Mouse (Mus musculus) MEL (cell line): ENCODE measurements at regions not wholly inside any gene's neighbourhood (a gene's known extent, or its start where the extent isn't known, plus 50 kb on each side); places are given as distances from the start of the nearest gene placed in this dataset.
A peak's percentile ranks its signal among the peaks of the same experiment; 100 is the strongest.

Source experiments
- DNase-seq: peaks from one replicate; pipeline ENCODE4 v3.0.0; 2011; ENCODE audit warnings: low read depth, low spot score
- H3K27ac ChIP-seq: 2 replicates; pipeline ENCODE4 v1.5.1; 2012; ENCODE audit warnings: low read depth, mild to moderate bottlenecking, control low read depth, low read length, moderate library complexity; ENCODE audit not compliant: control insufficient read depth
- H3K27me3 ChIP-seq, 2 experiments: fragments of 150-350 bp in 1 of 2; sonication (generic) in 1 of 2; 2 replicates each; pipeline ENCODE4 v1.6.1; 2012; ENCODE audit warnings: low read length in 2 of 2, mild to moderate bottlenecking in 2 of 2, improper control_type of control experiment in 1 of 2, moderate library complexity in 1 of 2; ENCODE audit not compliant: insufficient read depth in 2 of 2, control insufficient read depth in 1 of 2
- H3K36me3 ChIP-seq, 2 experiments: 2 replicates each; pipeline ENCODE4 v1.6.1; 2012 to 2014; ENCODE audit warnings: low read length in 2 of 2, improper control_type of control experiment in 1 of 2, inconsistent platforms in 1 of 2, mild to moderate bottlenecking in 1 of 2; ENCODE audit not compliant: insufficient read depth in 2 of 2, control insufficient read depth in 1 of 2
- H3K4me1 ChIP-seq, 2 experiments: fragments of 150-350 bp in 1 of 2; sonication (generic) in 1 of 2; 2 replicates each; pipeline ENCODE4 v1.6.1; 2012; ENCODE audit warnings: low read length in 2 of 2, improper control_type of control experiment in 1 of 2, mild to moderate bottlenecking in 1 of 2; ENCODE audit not compliant: insufficient read depth in 2 of 2, control insufficient read depth in 1 of 2
- H3K4me3 ChIP-seq, 2 experiments: fragments of 150-350 bp in 1 of 2; sonication (generic) in 1 of 2; 2 replicates each; pipeline ENCODE4 v1.5.1; 2012; ENCODE audit warnings: low read depth in 2 of 2, low read length in 2 of 2, mild to moderate bottlenecking in 2 of 2, moderate library complexity in 2 of 2, control low read depth in 1 of 2, improper control_type of control experiment in 1 of 2; ENCODE audit not compliant: control insufficient read depth in 1 of 2, insufficient read depth in 1 of 2
- H3K79me2 ChIP-seq: 2 replicates; pipeline ENCODE4 v1.6.1; 2012; ENCODE audit warnings: mild to moderate bottlenecking, low read length, moderate library complexity; ENCODE audit not compliant: control insufficient read depth, poor library complexity, insufficient read depth
- H3K9ac ChIP-seq: 2 replicates; pipeline ENCODE4 v1.6.1; 2012; ENCODE audit warnings: low read depth, mild to moderate bottlenecking, control low read depth, low read length, moderate library complexity; ENCODE audit not compliant: control insufficient read depth, poor library complexity, severe bottlenecking
- H3K9me3 ChIP-seq: fragments of 150-350 bp; sonication (generic); replicated peaks from 2 replicates; pipeline ENCODE4 v1.6.1; 2012; ENCODE audit warnings: mild to moderate bottlenecking, low read length, improper control_type of control experiment, moderate library complexity; ENCODE audit not compliant: insufficient read depth
- BHLHE40 ChIP-seq: IDR thresholded peaks from 2 replicates; pipeline ENCODE4 v1.6.1; 2012; ENCODE audit warnings: low read depth, mild to moderate bottlenecking, inconsistent platforms, low read length, improper control_type of control experiment, borderline replicate concordance
- CHD1 ChIP-seq: IDR thresholded peaks from 2 replicates; pipeline ENCODE4 v1.6.1; 2012; ENCODE audit warnings: low read depth, mild to moderate bottlenecking, inconsistent platforms, low read length, improper control_type of control experiment
- CHD2 ChIP-seq: IDR thresholded peaks from 2 replicates; pipeline ENCODE4 v1.6.1; 2011; ENCODE audit warnings: low read length, improper control_type of control experiment
- CTCF ChIP-seq, 3 experiments: IDR thresholded peaks in 2 of 3; conservative IDR thresholded peaks in 1 of 3; 2 replicates each; pipeline ENCODE4 v1.5.1; 2011 to 2012; ENCODE audit warnings: low read length in 3 of 3, low read depth in 2 of 3, mild to moderate bottlenecking in 2 of 3, improper control_type of control experiment in 1 of 3, inconsistent platforms in 1 of 3, mixed read lengths in 1 of 3, moderate library complexity in 1 of 3; ENCODE audit not compliant: control insufficient read depth in 1 of 3, insufficient read depth in 1 of 3, poor library complexity in 1 of 3, severe bottlenecking in 1 of 3
- E2F4 ChIP-seq: IDR thresholded peaks from 2 replicates; pipeline ENCODE4 v1.6.1; 2011; ENCODE audit warnings: low read depth, low read length, improper control_type of control experiment, borderline replicate concordance
- EP300 ChIP-seq, 2 experiments: IDR thresholded peaks; 2 replicates each; pipeline ENCODE4 v1.6.1; 2011; ENCODE audit warnings: improper control_type of control experiment in 2 of 2, low read length in 2 of 2, low read depth in 1 of 2, mild to moderate bottlenecking in 1 of 2
- GABPA ChIP-seq: IDR thresholded peaks from 2 replicates; pipeline ENCODE4 v1.6.1; 2012; ENCODE audit warnings: low read depth, mild to moderate bottlenecking, inconsistent platforms, low read length, improper control_type of control experiment, moderate library complexity
- GATA1 ChIP-seq: IDR thresholded peaks from 2 replicates; pipeline ENCODE4 v1.6.1; 2011; ENCODE audit warnings: low read depth, low read length, improper control_type of control experiment
- HCFC1 ChIP-seq: IDR thresholded peaks from 2 replicates; pipeline ENCODE4 v1.6.1; 2012; ENCODE audit warnings: low read depth, mild to moderate bottlenecking, inconsistent platforms, low read length, improper control_type of control experiment, moderate library complexity
- JUND ChIP-seq: IDR thresholded peaks from 2 replicates; pipeline ENCODE4 v1.6.1; 2011; ENCODE audit warnings: low read depth, mild to moderate bottlenecking, improper control_type of control experiment, low read length
- KAT2A ChIP-seq: conservative IDR thresholded peaks from 2 replicates; pipeline ENCODE4 v1.6.1; 2012; ENCODE audit warnings: low read depth, low read length, improper control_type of control experiment, inconsistent platforms
- MAX ChIP-seq: IDR thresholded peaks from 2 replicates; pipeline ENCODE4 v1.6.1; 2011; ENCODE audit warnings: low read length, improper control_type of control experiment
- MAZ ChIP-seq: IDR thresholded peaks from 2 replicates; pipeline ENCODE4 v1.6.1; 2012; ENCODE audit warnings: low read depth, mild to moderate bottlenecking, inconsistent platforms, low read length, improper control_type of control experiment
- MEF2A ChIP-seq: IDR thresholded peaks from 2 replicates; pipeline ENCODE4 v1.6.1; 2014; ENCODE audit warnings: low read depth, mild to moderate bottlenecking, inconsistent platforms, low read length, improper control_type of control experiment; ENCODE audit not compliant: poor library complexity, insufficient replicate concordance, severe bottlenecking; ENCODE audit errors: extremely low read depth
- MXI1 ChIP-seq: IDR thresholded peaks from 2 replicates; pipeline ENCODE4 v1.6.1; 2011; ENCODE audit warnings: mild to moderate bottlenecking, low read depth, low read length, improper control_type of control experiment
- MYB ChIP-seq: IDR thresholded peaks from 2 replicates; pipeline ENCODE4 v1.6.1; 2011; ENCODE audit warnings: mild to moderate bottlenecking, low read depth, low read length, improper control_type of control experiment
- MYC ChIP-seq: IDR thresholded peaks from 2 replicates; pipeline ENCODE4 v1.6.1; 2011; ENCODE audit warnings: low read depth, mild to moderate bottlenecking, low read length, improper control_type of control experiment, moderate library complexity
- NELFE ChIP-seq: IDR thresholded peaks from 2 replicates; pipeline ENCODE4 v1.6.1; 2011; ENCODE audit warnings: low read depth, low read length, improper control_type of control experiment
- NRF1 ChIP-seq: IDR thresholded peaks from 2 replicates; pipeline ENCODE4 v1.6.1; 2014; ENCODE audit warnings: low read depth, mild to moderate bottlenecking, inconsistent platforms, low read length, improper control_type of control experiment, moderate library complexity; ENCODE audit not compliant: poor library complexity, insufficient read depth, severe bottlenecking
- POLR2A ChIP-seq, 2 experiments: IDR thresholded peaks; 2 replicates each; pipeline ENCODE4 v1.6.1; 2011 to 2012; ENCODE audit warnings: low read length in 2 of 2, mild to moderate bottlenecking in 2 of 2, control low read depth in 1 of 2, improper control_type of control experiment in 1 of 2, low read depth in 1 of 2, moderate library complexity in 1 of 2; ENCODE audit not compliant: control insufficient read depth in 1 of 2, insufficient read depth in 1 of 2, poor library complexity in 1 of 2
- POLR2AphosphoS2 ChIP-seq: IDR thresholded peaks from 2 replicates; pipeline ENCODE4 v1.6.1; 2011; ENCODE audit warnings: low read length, improper control_type of control experiment
- RAD21 ChIP-seq: IDR thresholded peaks from 2 replicates; pipeline ENCODE4 v1.6.1; 2011; ENCODE audit warnings: mild to moderate bottlenecking, low read depth, low read length, improper control_type of control experiment
- TAL1 ChIP-seq: IDR thresholded peaks from 2 replicates; pipeline ENCODE4 v1.6.1; 2012; ENCODE audit warnings: mild to moderate bottlenecking, inconsistent platforms, low read length, moderate library complexity, mixed read lengths
- TBP ChIP-seq: IDR thresholded peaks from 2 replicates; pipeline ENCODE4 v1.8.0; 2011; ENCODE audit warnings: low read depth, low read length, improper control_type of control experiment
- TCF12 ChIP-seq: IDR thresholded peaks from 2 replicates; pipeline ENCODE4 v1.6.1; 2014; ENCODE audit warnings: low read depth, mild to moderate bottlenecking, inconsistent platforms, low read length, improper control_type of control experiment, moderate library complexity
- UBTF ChIP-seq: IDR thresholded peaks from 2 replicates; pipeline ENCODE4 v1.6.1; 2012; ENCODE audit warnings: low read depth, mild to moderate bottlenecking, inconsistent platforms, low read length, improper control_type of control experiment, moderate library complexity, borderline replicate concordance; ENCODE audit not compliant: insufficient read depth
- USF1 ChIP-seq: IDR thresholded peaks from 2 replicates; pipeline ENCODE4 v1.6.1; 2014; ENCODE audit warnings: low read depth, mild to moderate bottlenecking, inconsistent platforms, low read length, improper control_type of control experiment, moderate library complexity
- USF2 ChIP-seq, 2 experiments: IDR thresholded peaks; 2 replicates each; pipeline ENCODE4 v1.6.1; 2011 to 2012; ENCODE audit warnings: improper control_type of control experiment in 2 of 2, low read length in 2 of 2, borderline replicate concordance in 1 of 2, inconsistent platforms in 1 of 2, low read depth in 1 of 2, mild to moderate bottlenecking in 1 of 2; ENCODE audit not compliant: insufficient read depth in 1 of 2
- ZKSCAN1 ChIP-seq: IDR thresholded peaks from 2 replicates; pipeline ENCODE4 v1.6.1; 2012; ENCODE audit warnings: low read depth, mild to moderate bottlenecking, inconsistent platforms, low read length, improper control_type of control experiment, moderate library complexity
- ZMIZ1 ChIP-seq: IDR thresholded peaks from 2 replicates; pipeline ENCODE4 v1.6.1; 2012; ENCODE audit warnings: low read depth, mild to moderate bottlenecking, inconsistent platforms, low read length, improper control_type of control experiment, moderate library complexity
- ZNF384 ChIP-seq: IDR thresholded peaks from 2 replicates; pipeline ENCODE4 v1.6.1; 2012; ENCODE audit warnings: low read depth, mild to moderate bottlenecking, inconsistent platforms, low read length, improper control_type of control experiment

- Histone ChIP-seq H3K36me3 (no peaks in the 10 kb centered on the region), H3K4me1 (no peaks in the 10 kb centered on the region), H3K27me3 (no peaks in the 10 kb centered on the region), H3K4me3 (no peak overlapping the region), H3K27ac (no peak overlapping the region), H3K9me3 (no peaks in the 10 kb centered on the region), H3K9ac (no peak overlapping the region), H3K79me2 (no peaks in the 10 kb centered on the region)
- no peak for DNase-seq
- TF ChIP-seq MYB (no peak), TBP (no peak), CHD1 (no peak), HCFC1 (no peak), USF2 (IDR thresholded peaks at IDR 0.05; ENCODE audit: borderline replicate concordance in 1 of 2, insufficient read depth in 1 of 2, low read depth in 1 of 2, low read length in 2 of 2) (no peak), JUND (no peak), GABPA (no peak), NRF1 (no peak), POLR2A (IDR thresholded peaks at IDR 0.05; ENCODE audit: control insufficient read depth in 1 of 2, insufficient read depth in 1 of 2, low read depth in 1 of 2, low read length in 2 of 2, poor library complexity in 1 of 2) (no peak), KAT2A (no peak), MXI1 (no peak), E2F4 (no peak), TAL1 (no peak), ZMIZ1 (no peak)
Measured at GRCm38 (mm10) chr9:4061037-4061436, 248.2 kb downstream of the Aasdhppt start.

GRCm38 (mm10) chr9:4048749-4049148 is 260.5 kb downstream of the Aasdhppt start:
- Histone ChIP-seq H3K36me3 (no peaks in the 10 kb centered on the region), H3K9me3 (no peaks in the 10 kb centered on the region), H3K27me3 (no peaks in the 10 kb centered on the region), H3K27ac (no peak overlapping the region), H3K4me1 (no peaks in the 10 kb centered on the region), H3K4me3 (no peak overlapping the region), H3K9ac (no peak overlapping the region), H3K79me2 (no peaks in the 10 kb centered on the region)
- DNase-seq, result peak; percentile 23
- TF ChIP-seq CHD2, result no peak
- TF ChIP-seq MEF2A, result peak; percentile 83; the same call in 1 of the 2 replicates
- TF ChIP-seq TAL1, result 0 out of 2 replicates have a peak, but pooled peaks have one; percentile 6
- TF ChIP-seq MYC, result no peak
- no peak for TF ChIP-seq MAZ
- no peak for TF ChIP-seq CHD1
- TF ChIP-seq ZNF384, result no peak
- TF ChIP-seq CTCF (IDR thresholded peaks at IDR 0.05 in 2 of 3, conservative IDR thresholded peaks at IDR 0.05 in 1 of 3; ENCODE audit: control insufficient read depth in 1 of 3, insufficient read depth in 1 of 3, low read depth in 2 of 3, low read length in 3 of 3, poor library complexity in 1 of 3, severe bottlenecking in 1 of 3), result no peak
- TF ChIP-seq USF1, result no peak
- TF ChIP-seq EP300 (IDR thresholded peaks at IDR 0.05; ENCODE audit: low read depth in 1 of 2, low read length in 2 of 2), result peak in 1 of 2 experiments; percentile 57; a peak in 1 of 4 replicates
- TF ChIP-seq BHLHE40, result no peak
- TF ChIP-seq POLR2AphosphoS2, result no peak
- no peak for TF ChIP-seq MAX
- no peak for TF ChIP-seq UBTF
- TF ChIP-seq JUND, result no peak
- no peak for TF ChIP-seq RAD21
- TF ChIP-seq MXI1, result no peak
- TF ChIP-seq POLR2A (IDR thresholded peaks at IDR 0.05; ENCODE audit: control insufficient read depth in 1 of 2, insufficient read depth in 1 of 2, low read depth in 1 of 2, low read length in 2 of 2, poor library complexity in 1 of 2), result no peak
- TF ChIP-seq ZKSCAN1, result no peak
- peak; percentile 44; the same call in 1 of the 2 replicates for TF ChIP-seq TCF12
- no peak for TF ChIP-seq GABPA
- TF ChIP-seq NELFE, result no peak
- no peak for TF ChIP-seq ZMIZ1
- no peak for TF ChIP-seq KAT2A
- TF ChIP-seq USF2 (IDR thresholded peaks at IDR 0.05; ENCODE audit: borderline replicate concordance in 1 of 2, insufficient read depth in 1 of 2, low read depth in 1 of 2, low read length in 2 of 2), result no peak
- TF ChIP-seq TBP, result no peak
- TF ChIP-seq NRF1, result no peak
- TF ChIP-seq GATA1, result 0 out of 2 replicates have a peak, but pooled peaks have one; percentile 29
